Mouse (Mus musculus) embryonic fibroblast, embryonic 13.5 days (primary cell): ENCODE data around the gene Cdhr5.

Experiments used
- CTCF ChIP-seq: IDR thresholded peaks from 2 replicates; pipeline ENCODE4 v1.5.1; 2011; ENCODE audit warnings: mild to moderate bottlenecking, control low read depth, low read length, moderate library complexity, borderline replicate concordance; ENCODE audit not compliant: insufficient read depth
- POLR2A ChIP-seq: IDR thresholded peaks from 2 replicates; pipeline ENCODE4 v1.6.1; 2011; ENCODE audit warnings: low read depth, mild to moderate bottlenecking, control low read depth, low read length, moderate library complexity

DNA sequence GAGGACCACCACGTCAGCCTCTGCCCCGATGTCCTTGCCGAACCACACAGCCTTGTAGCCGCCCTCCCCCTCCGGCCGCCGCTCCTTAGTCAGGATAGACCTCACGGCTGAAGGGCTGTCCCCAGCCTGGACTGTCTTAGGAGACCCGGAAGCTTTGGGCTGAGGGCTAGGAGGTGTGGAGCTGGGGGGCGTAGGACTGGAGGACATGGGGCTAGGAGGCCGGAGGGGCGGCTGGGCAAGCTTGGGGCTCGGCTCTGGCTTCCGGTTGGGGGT is 7.4 kb downstream of the Cdhr5 start:
- TF ChIP-seq POLR2A = no peak
- TF ChIP-seq CTCF = no peak
